Mouse (Mus musculus) lung, postnatal 10 days (tissue): ENCODE measurements around the gene Nudt1.

ENCODE experiments used
- DNase-seq: peaks from one replicate; pipeline ENCODE4 v3.0.0; 2021

Gene Nudt1

GRCm38 (mm10) chr5:140321042-140321755 is at the start of gene Nudt1, which contains the start of gene Mad1l1:
Nudt1 (plus strand) TSS chr5:140321656.
Mad1l1 (minus strand) TSS chr5:140321552.
- DNase-seq, result peak; percentile 96

DNA sequence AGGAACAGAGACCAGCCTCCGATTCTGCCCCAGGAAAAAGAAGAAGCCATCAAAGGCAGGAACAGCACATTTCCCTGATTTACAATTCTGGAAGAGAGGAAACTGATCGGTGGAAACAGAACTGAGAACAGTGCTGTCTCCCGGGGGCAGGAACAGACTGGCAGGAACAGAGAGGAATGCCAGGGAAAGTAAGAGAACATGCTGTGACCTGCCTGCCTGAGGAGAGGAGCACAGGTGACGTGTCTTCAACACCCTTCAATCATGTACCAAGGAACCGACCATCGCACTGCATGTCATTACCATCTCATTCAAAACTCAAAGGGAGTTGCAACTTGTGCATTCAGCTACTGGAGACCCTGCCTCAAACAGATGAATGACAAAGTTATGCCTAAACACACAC is 44.7 kb upstream of the Nudt1 start:
- DNase-seq, result no peak

DNA sequence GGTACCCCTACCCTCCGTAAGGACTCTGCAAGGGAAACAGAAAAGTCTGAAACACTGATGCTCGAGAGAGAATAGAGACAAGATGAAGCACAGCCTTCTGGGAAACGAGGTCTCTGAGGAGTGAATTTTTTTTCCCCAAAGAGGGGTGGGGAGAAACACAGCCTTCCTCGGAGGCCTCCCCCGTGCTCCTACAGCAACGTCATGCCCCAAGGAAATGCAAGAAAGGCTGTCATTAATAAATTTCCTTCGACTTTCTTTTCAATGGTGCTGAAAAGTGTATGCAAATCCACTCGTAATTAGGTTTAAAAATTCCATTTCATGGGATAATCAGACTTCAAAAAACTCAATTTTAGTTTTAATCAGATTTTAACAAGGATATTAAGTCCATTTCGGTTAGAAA is 41.3 kb upstream of the Nudt1 start:
- no peak for DNase-seq

DNA sequence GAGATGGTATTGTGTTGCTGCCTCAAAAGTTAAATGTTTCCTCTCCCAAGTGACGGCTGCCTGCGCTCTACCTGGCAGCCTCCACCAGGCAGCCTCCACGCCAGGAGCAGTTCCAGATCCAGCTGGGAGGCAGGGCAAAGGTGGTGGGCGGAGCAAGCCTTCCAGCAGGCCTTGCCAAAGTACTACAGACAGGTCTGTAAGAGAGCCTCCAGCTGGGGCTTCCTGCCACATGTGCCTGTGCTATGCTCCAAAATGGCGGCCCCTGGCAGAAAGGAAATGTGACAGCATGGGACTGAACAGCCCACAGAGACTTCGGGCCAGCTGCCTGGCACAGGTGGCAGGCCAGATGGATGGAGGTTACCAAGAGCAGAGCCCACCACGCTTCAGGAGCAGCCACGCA is 39.1 kb upstream of the Nudt1 start:
- DNase-seq, result peak; percentile 42

DNA sequence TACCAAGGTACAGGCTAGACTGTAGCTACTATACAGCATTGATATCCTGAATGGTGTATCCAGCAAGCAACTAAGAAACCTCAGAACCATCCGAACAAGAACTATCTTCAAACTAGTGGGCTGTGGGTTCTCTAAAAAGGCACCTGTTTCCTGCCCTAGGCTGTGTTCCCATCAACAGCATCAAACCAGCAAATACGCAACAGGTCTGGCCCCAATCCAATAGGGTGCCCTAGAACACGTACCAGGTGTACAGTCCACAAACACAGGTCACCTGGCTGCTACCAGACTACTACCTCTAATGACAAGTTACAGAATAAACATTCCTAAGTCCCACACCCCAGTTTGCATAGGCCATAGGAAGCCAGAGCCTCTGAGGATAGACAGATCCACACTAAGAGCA is 38.6 kb upstream of the Nudt1 start:
- DNase-seq, result no peak

DNA sequence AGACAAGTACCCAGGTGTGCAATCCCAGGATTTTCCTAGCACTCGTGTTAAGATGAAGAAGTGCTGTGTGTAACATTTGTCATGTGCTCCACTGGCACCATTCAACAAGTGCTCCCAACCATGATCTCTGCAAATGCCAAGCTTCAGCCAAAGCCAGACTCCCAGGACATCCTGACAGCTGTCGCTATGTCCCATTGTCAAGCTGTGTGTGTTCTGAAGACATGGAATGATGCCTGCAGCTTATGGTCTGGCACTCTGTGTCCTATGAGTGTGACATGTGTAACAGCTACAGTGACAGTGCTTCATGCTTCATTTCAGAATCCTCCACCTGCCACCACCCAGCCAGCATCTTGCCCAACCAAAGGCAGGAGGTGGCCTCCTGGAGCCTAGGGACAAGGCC is 37.4 kb upstream of the Nudt1 start:
- DNase-seq, result no peak

- DNase-seq, result no peak
Observed at GRCm38 (mm10) chr5:140284761-140285160, 36.7 kb upstream of the Nudt1 start.

- DNase-seq, result no peak
Observed at GRCm38 (mm10) chr5:140288287-140288686, 33.2 kb upstream of the Nudt1 start.

- no peak for DNase-seq
Observed at GRCm38 (mm10) chr5:140289161-140289560, 32.3 kb upstream of the Nudt1 start.

DNA sequence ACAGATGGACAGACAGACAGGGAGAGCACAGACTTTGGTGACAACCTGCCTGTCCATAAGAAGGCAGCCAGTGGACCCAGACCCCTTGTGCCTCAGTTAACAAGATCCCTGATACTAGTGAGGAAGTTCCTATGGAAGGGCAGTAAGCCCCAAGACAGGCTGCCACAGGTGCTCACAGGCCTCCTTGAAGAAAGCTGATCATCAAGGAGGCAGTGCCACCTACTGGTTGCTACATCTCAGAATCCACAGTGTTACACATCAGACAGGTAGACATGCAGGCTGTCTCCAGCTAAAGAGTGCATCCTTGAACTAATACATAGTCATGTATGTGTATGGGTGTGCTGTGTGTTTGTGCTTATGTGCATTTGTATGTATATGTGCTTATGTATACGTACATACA is 29.3 kb upstream of the Nudt1 start:
- DNase-seq, result peak; percentile 61

DNA sequence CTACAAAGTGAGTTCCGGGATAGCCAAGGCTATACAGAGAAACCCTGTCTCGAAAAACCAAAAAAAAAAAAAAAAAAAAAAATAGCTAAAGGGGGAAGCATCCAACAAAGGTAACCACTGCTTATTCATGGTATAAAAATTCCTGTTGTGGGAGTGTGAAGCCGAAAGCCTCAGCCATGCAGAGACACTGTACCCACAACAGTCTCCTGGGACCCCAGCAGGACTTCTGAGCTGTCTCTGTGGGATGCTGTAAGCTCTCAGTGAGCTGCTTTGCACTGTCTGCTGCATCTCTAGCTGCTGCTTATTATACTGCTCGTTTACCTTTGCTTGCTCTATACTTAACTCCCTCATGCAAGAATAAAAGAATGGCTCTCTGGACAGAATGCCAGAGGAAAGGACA is 23.2 kb upstream of the Nudt1 start:
- DNase-seq, result no peak

GRCm38 (mm10) chr5:140306016-140306415 is 15.4 kb upstream of the Nudt1 start:
- no peak for DNase-seq

DNA sequence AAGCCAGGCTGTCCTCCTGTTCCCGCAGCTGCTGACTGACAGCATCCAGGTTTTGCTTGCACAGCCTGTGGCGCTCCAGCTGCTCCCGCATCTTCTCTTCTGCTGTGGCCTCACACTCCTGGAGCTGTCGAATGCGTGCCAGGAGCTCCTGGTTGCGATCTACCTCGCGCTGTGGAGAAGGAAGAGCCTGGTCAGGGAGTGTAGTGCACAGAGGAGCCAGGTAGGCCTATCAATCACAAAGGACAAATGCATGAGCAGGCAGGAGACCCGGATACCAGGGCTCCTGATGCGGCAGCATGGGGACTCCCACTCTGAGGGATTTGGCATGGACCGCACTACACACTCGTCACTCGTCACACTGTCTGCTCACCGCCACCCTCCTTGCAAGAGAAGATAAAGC is 13.9 kb upstream of the Nudt1 start:
- no peak for DNase-seq

DNA sequence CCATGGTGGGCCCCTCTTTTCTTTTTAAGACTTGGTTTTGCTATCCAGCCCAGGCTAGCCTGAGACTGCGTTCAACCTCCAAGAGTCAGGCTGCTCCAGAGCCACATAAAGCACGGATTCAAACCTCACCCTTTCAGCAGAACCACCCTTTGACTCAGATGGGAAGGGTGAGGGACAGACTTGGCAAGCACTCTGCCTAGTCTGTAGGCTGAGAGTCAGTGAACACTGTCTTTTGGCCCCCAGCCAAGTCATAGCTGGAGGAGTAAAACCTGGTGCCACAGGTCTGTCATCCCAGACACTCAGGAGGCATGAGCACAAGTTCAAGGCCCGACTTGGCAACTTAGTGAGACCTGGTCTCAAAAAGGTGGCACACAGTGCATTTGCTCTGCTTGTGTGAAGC is 4.7 kb upstream of the Nudt1 start:
- DNase-seq, result no peak

DNA sequence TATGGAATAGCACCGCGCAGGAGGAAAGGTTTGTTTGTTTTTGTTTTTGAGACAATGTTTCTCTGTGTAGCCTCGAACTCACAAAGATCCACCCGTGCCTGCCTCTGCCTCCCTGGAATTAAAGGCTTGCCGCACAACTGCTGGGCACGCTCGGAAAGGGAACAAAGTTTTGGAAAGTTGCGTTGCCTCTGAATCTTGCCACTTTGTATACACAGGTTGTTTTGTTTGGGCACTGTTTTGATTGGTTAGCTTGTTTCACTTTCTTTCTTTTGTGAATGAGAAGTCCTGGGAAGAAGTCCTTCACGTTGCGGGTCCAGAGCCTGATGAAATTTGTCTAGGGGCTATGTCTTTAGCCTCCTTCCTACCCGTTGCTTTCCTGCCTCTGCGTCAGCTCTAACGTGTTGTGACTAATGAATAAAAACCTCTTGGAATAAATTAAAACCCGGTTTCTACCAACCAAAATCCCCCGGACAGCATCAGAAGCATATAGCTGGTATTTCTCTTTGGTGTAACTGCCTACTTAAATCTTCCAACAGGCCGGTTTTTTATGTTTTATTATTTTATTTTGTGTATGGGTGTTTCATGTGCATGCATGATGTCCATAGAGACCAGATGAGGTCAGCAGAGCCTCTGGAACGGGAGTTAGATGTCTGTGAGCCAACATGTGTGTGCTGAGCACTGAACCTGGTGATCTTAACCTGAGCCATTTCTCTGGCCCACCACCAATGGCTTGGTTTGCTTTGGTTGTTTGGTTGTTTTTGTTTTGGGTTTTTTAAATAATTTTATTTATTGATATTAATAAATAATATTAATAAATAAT is 510 bp downstream of the Nudt1 start:
- no peak for DNase-seq

GRCm38 (mm10) chr5:140324058-140324457 is 2.6 kb downstream of the Nudt1 start:
- no peak for DNase-seq

DNA sequence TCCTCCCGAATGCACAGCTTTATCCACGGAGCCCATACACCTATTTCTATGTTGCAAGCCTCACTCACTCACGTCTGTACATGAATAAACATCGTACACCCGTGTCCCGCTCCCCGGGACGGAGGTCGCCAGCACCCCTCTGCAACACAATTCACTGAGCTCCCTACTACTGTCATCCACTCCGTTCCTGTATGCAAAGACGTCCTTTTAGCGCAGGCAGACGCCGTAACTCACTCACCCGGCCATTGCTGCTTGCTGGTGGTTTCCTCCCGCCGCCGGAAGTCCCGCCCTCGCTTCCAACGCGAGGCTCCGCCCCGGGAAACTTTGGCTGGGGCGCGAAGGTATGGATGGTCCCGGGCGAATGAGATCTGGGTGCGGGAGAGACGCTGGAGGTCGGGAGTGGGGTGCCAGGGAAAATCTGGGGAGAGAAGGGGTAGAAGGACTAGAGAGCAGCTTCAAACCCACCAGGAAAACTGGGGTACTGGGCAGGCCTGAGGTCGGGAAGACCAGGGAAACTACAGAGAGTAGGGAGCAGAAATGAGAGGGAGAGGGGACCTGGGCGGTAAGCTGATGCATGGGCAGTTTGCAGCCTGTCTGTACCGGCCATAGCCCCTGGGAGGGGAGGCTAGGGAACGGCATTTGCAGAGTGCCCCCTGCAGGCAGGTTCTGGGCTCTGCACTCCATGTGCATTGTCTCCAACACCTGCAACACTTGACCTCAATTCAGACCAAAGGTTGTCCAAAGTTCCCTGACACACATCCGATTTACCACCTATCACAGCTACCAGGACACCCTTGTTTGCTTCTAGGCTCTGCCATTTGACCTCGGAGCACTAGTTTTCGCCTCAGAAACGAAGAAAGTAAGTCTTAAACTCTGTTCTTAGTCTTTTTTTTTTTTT is 10.4 kb downstream of the Nudt1 start, which contains the start of gene Mrm2:
Gene Mrm2, minus strand, starts transcription at position 284 of the 898 bp plus-strand sequence.
- DNase-seq, result peak; percentile 91

- DNase-seq, result no peak
Observed at GRCm38 (mm10) chr5:140332519-140332918, 11.1 kb downstream of the Nudt1 start.

GRCm38 (mm10) chr5:140333631-140334030 is 12.2 kb downstream of the Nudt1 start:
- peak; percentile 30 for DNase-seq

- DNase-seq, result peak; percentile 59
Observed at GRCm38 (mm10) chr5:140336680-140337079, 15.2 kb downstream of the Nudt1 start.

GRCm38 (mm10) chr5:140338779-140339178 is 17.3 kb downstream of the Nudt1 start:
- DNase-seq, result no peak

DNA sequence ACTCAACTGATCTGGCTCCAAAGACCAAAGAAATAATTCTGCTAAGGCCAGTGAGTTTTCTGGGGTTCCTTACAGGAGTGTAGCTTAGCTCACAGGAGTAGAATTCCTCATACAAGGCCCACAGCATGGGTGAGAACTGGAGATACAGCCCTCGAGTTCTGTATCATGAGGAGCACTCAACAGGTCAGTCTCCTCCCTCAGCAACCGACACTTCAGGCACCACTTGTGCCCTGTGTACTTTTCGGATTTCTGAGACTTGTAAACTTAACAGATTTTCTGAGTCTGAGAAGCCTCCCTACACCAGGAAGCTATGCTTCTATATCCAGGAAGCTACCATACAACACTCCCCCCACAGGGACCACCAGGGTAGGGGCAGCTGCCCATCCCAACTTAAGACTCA is 18.4 kb downstream of the Nudt1 start:
- DNase-seq, result peak; percentile 20

- DNase-seq, result no peak
Observed at GRCm38 (mm10) chr5:140342880-140343279, 21.4 kb downstream of the Nudt1 start.
